Mouse (Mus musculus): ENCODE data around the gene Ropn1. TPM values are rescaled to one million over a fixed set of nuclear protein-coding genes. Genes with fewer than 3 reads are reported as not detected.

The Ropn1 gene
- not detected in 2 replicates for polyA plus RNA-seq (2014; fragmentation: Nextera tagmentation; extraction: Ambion mirVana)

- Histone ChIP-seq H3K4me2 (ENCODE audit: low read depth, low read length) (no peak within 1 kb of the TSS), H3K27me3 (ENCODE audit: control insufficient read depth, insufficient read depth, low read length) (no peaks in the 10 kb centered on the region), H3K4me1 (ENCODE audit: control insufficient read depth, insufficient read depth, low read length) (no peaks in the 10 kb centered on the region), H3K36me3 (replicated peaks; ENCODE audit: control insufficient read depth, insufficient read depth, low read depth, low read length) (no peaks in the 10 kb centered on the region), H3K4me3 (ENCODE audit: low read depth, low read length) (no peak within 1 kb of the TSS), H3K27ac (replicated peaks; ENCODE audit: low read depth, low read length) (no peak within 1 kb of the TSS), H3K9ac (replicated peaks; ENCODE audit: low read length) (no peak within 1 kb of the TSS), H3K9me3 (replicated peaks; ENCODE audit: control insufficient read depth, low read length) (no peaks in the 10 kb centered on the region)
- no peak for ATAC-seq (replicated peaks; ENCODE audit: insufficient number of reproducible peaks, low FRiP score, low TSS enrichment, low read depth)
- WGBS: 53% methylated on average over 7 of the region's 7 CpGs
- no peak for DNase-seq (ENCODE audit: low spot score)
Observed at GRCm38 (mm10) chr16:34649621-34650020, at the start of gene Ropn1. Gene Ropn1, plus strand, starts transcription at chr16:34649921.

GRCm38 (mm10) chr16:34601954-34602353, 47.8 kb upstream of the Ropn1 start:
- no peak overlapping the region for H3K4me2 ChIP-seq (ENCODE audit: low read depth, low read length)

DNA sequence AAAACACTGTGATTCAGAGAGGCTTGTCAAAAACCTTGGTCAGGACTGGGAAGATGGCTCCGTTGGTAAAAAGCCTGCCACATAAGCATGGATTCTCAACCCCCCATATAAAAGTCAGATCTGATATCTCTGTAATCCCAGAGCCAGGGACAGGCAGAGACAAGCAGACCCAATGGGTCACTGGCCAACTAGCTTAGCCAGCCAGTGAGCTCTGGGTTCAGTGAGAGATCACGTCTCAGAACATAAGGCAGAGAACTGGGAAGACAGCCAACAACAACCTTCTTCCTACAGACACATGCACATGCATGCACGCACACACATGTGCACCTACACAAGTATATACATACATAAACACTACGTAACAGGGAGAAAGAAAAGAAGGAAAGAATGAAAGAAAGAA, 46.6 kb upstream of the Ropn1 start:
- Histone ChIP-seq H3K27ac (replicated peaks; ENCODE audit: low read depth, low read length) (no peak overlapping the region), H3K27me3 (ENCODE audit: control insufficient read depth, insufficient read depth, low read length) (no peaks in the 10 kb centered on the region), H3K4me2 (ENCODE audit: low read depth, low read length) (no peak overlapping the region), H3K4me1 (ENCODE audit: control insufficient read depth, insufficient read depth, low read length) (no peaks in the 10 kb centered on the region), H3K4me3 (ENCODE audit: low read depth, low read length) (no peak overlapping the region), H3K9me3 (replicated peaks; ENCODE audit: control insufficient read depth, low read length) (no peaks in the 10 kb centered on the region), H3K36me3 (replicated peaks; ENCODE audit: control insufficient read depth, insufficient read depth, low read depth, low read length) (no peaks in the 10 kb centered on the region), H3K9ac (replicated peaks; ENCODE audit: low read length) (no peak overlapping the region)
- 87% methylated on average over 4 of the region's 4 CpGs for WGBS
- no peak for ATAC-seq (replicated peaks; ENCODE audit: insufficient number of reproducible peaks, low FRiP score, low TSS enrichment, low read depth)
- no peak for DNase-seq (ENCODE audit: low spot score)

More at GRCm38 (mm10) chr16:34601954-34602353, 47.8 kb upstream of the Ropn1 start:
- H3K4me3 ChIP-seq (ENCODE audit: low read depth, low read length): no peak overlapping the region
- DNase-seq (ENCODE audit: low spot score) (no peak), ATAC-seq (replicated peaks; ENCODE audit: insufficient number of reproducible peaks, low FRiP score, low TSS enrichment, low read depth) (no peak)
- no peak overlapping the region for H3K9ac ChIP-seq (replicated peaks; ENCODE audit: low read length)
- no peak overlapping the region for H3K27ac ChIP-seq (replicated peaks; ENCODE audit: low read depth, low read length)
- no peaks in the 10 kb centered on the region for H3K36me3 ChIP-seq (replicated peaks; ENCODE audit: control insufficient read depth, insufficient read depth, low read depth, low read length)
- 42% methylated on average over 4 of the region's 4 CpGs for WGBS
- H3K4me1 ChIP-seq (ENCODE audit: control insufficient read depth, insufficient read depth, low read length): no peaks in the 10 kb centered on the region
- no peaks in the 10 kb centered on the region for H3K27me3 ChIP-seq (ENCODE audit: control insufficient read depth, insufficient read depth, low read length)
- H3K9me3 ChIP-seq (replicated peaks; ENCODE audit: control insufficient read depth, low read length): no peaks in the 10 kb centered on the region

DNA sequence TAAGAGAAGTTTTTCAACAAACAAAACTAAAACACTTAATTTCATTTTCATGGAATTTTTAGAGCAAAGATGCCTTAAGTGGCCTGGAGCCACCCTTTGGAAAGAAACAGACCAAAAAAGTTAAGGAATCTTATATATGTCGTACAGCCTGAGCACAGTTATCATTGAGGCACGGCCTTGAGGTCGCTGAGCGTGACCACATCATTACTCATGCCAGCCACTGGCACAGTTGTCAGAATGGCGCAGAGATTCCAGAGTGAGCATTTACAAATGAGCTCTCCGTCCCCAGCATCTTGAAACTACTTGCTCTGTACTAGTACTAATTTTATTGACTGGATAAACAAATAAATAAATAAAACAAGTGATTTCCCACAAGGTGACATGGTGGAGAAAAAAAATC, 45.9 kb upstream of the Ropn1 start:
- no peak overlapping the region for H3K4me2 ChIP-seq (ENCODE audit: low read depth, low read length)
- no peak overlapping the region for H3K4me3 ChIP-seq (ENCODE audit: low read depth, low read length)
- no peak overlapping the region for H3K27ac ChIP-seq (replicated peaks; ENCODE audit: low read depth, low read length)
- H3K4me1 ChIP-seq (ENCODE audit: control insufficient read depth, insufficient read depth, low read length): no peaks in the 10 kb centered on the region
- H3K9ac ChIP-seq (replicated peaks; ENCODE audit: low read length): no peak overlapping the region
- H3K9me3 ChIP-seq (replicated peaks; ENCODE audit: control insufficient read depth, low read length): no peaks in the 10 kb centered on the region
- WGBS: 79% methylated on average over 6 of the region's 6 CpGs
- H3K27me3 ChIP-seq (ENCODE audit: control insufficient read depth, insufficient read depth, low read length): no peaks in the 10 kb centered on the region
- no peak for ATAC-seq (replicated peaks; ENCODE audit: insufficient number of reproducible peaks, low FRiP score, low TSS enrichment, low read depth)
- no peak for DNase-seq (ENCODE audit: low spot score)
- H3K36me3 ChIP-seq (replicated peaks; ENCODE audit: control insufficient read depth, insufficient read depth, low read depth, low read length): no peaks in the 10 kb centered on the region

DNA sequence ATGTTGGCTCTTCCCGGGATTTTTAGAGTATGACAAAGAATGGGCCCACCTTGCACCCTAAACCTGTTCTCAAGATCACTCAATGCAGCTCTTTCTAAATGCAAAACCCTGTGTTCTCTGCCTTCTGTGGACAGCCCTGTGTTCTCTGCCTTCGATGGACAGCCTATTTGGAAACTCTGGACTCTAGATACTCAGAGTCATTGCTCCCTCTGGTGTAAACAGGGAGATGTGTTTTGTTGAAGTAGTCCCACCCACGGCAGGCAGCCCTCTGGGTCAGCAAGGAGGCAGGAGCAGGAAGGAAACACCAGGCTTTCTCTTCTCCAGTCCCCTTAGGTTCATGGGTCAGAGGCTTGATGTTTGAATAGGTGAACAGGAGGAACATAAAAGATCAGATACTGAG, 44.0 kb upstream of the Ropn1 start:
- Histone ChIP-seq H3K4me3 (ENCODE audit: low read depth, low read length) (no peak overlapping the region), H3K4me2 (ENCODE audit: low read depth, low read length) (no peak overlapping the region), H3K27ac (replicated peaks; ENCODE audit: low read depth, low read length) (no peak overlapping the region), H3K27me3 (ENCODE audit: control insufficient read depth, insufficient read depth, low read length) (no peaks in the 10 kb centered on the region), H3K9ac (replicated peaks; ENCODE audit: low read length) (no peak overlapping the region), H3K36me3 (replicated peaks; ENCODE audit: control insufficient read depth, insufficient read depth, low read depth, low read length) (no peaks in the 10 kb centered on the region), H3K4me1 (ENCODE audit: control insufficient read depth, insufficient read depth, low read length) (no peaks in the 10 kb centered on the region), H3K9me3 (replicated peaks; ENCODE audit: control insufficient read depth, low read length) (no peaks in the 10 kb centered on the region)
- WGBS: 32% methylated on average over 3 of the region's 3 CpGs
- DNase-seq (ENCODE audit: low spot score): peak; percentile 32
- ATAC-seq (replicated peaks; ENCODE audit: insufficient number of reproducible peaks, low FRiP score, low TSS enrichment, low read depth): no peak

DNA sequence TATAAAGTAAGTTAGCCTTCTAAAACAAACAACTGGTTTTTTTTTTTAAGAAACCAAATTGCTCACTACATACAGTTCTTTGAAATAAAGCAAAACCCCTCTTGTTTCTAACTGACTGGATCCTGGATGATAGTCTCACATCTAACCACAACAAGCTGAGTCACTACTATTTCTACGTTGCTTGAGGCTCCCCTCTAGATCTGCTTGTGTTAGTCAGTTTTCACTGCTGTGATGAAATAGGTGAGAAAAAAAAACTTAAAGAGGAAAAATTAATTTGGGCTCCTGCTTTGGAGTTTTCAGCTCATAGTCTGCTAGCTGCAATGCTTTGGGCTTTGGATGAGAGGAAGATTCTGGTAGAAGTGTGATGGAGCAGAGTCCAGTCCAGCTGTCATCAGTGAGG, 39.6 kb upstream of the Ropn1 start:
- DNase-seq (ENCODE audit: low spot score) (no peak), ATAC-seq (replicated peaks; ENCODE audit: insufficient number of reproducible peaks, low FRiP score, low TSS enrichment, low read depth) (no peak)
- H3K36me3 ChIP-seq (replicated peaks; ENCODE audit: control insufficient read depth, insufficient read depth, low read depth, low read length): no peaks in the 10 kb centered on the region
- H3K4me2 ChIP-seq (ENCODE audit: low read depth, low read length): no peak overlapping the region
- no peak overlapping the region for H3K27ac ChIP-seq (replicated peaks; ENCODE audit: low read depth, low read length)
- H3K4me3 ChIP-seq (ENCODE audit: low read depth, low read length): no peak overlapping the region
- no peak overlapping the region for H3K9ac ChIP-seq (replicated peaks; ENCODE audit: low read length)
- H3K4me1 ChIP-seq (ENCODE audit: control insufficient read depth, insufficient read depth, low read length): no peaks in the 10 kb centered on the region
- WGBS: 80% methylated on average over 1 of the region's 1 CpGs
- no peaks in the 10 kb centered on the region for H3K9me3 ChIP-seq (replicated peaks; ENCODE audit: control insufficient read depth, low read length)
- H3K27me3 ChIP-seq (ENCODE audit: control insufficient read depth, insufficient read depth, low read length): no peaks in the 10 kb centered on the region

- no peaks in the 10 kb centered on the region for H3K36me3 ChIP-seq (replicated peaks; ENCODE audit: control insufficient read depth, insufficient read depth, low read depth, low read length)
- no peak overlapping the region for H3K4me2 ChIP-seq (ENCODE audit: low read depth, low read length)
- 80% methylated on average over 2 of the region's 2 CpGs for WGBS
- H3K27ac ChIP-seq (replicated peaks; ENCODE audit: low read depth, low read length): no peak overlapping the region
- ATAC-seq (replicated peaks; ENCODE audit: insufficient number of reproducible peaks, low FRiP score, low TSS enrichment, low read depth) (no peak), DNase-seq (ENCODE audit: low spot score) (no peak)
- H3K27me3 ChIP-seq (ENCODE audit: control insufficient read depth, insufficient read depth, low read length): no peaks in the 10 kb centered on the region
- H3K9ac ChIP-seq (replicated peaks; ENCODE audit: low read length): no peak overlapping the region
- no peak overlapping the region for H3K4me3 ChIP-seq (ENCODE audit: low read depth, low read length)
- no peaks in the 10 kb centered on the region for H3K9me3 ChIP-seq (replicated peaks; ENCODE audit: control insufficient read depth, low read length)
- no peaks in the 10 kb centered on the region for H3K4me1 ChIP-seq (ENCODE audit: control insufficient read depth, insufficient read depth, low read length)
Observed at GRCm38 (mm10) chr16:34614021-34614420, 35.7 kb upstream of the Ropn1 start.

DNA sequence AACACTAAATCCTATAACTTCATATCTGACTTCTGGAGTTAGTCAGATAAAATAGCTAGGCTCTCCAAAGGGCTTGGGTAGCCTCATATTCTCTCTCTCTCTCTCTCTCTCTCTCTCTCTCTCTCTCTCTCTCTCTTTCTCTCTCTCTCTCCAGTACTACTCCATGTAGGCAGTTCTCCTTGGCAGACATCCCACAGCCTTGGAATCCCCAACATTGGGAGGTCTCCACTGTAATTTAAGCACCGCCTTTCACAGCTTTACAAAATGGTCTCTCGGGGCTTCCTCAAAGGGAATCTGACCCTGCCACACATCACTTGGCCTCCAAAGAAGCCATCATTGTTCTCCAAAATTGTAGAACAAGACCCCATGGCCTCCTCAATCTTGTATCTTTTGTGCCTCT, 22.1 kb upstream of the Ropn1 start:
- no peak for ATAC-seq (replicated peaks; ENCODE audit: insufficient number of reproducible peaks, low FRiP score, low TSS enrichment, low read depth)
- Histone ChIP-seq H3K4me3 (ENCODE audit: low read depth, low read length) (no peak overlapping the region), H3K9me3 (replicated peaks; ENCODE audit: control insufficient read depth, low read length) (no peaks in the 10 kb centered on the region), H3K27me3 (ENCODE audit: control insufficient read depth, insufficient read depth, low read length) (no peaks in the 10 kb centered on the region), H3K27ac (replicated peaks; ENCODE audit: low read depth, low read length) (no peak overlapping the region), H3K4me1 (ENCODE audit: control insufficient read depth, insufficient read depth, low read length) (no peaks in the 10 kb centered on the region), H3K9ac (replicated peaks; ENCODE audit: low read length) (no peak overlapping the region), H3K4me2 (ENCODE audit: low read depth, low read length) (no peak overlapping the region), H3K36me3 (replicated peaks; ENCODE audit: control insufficient read depth, insufficient read depth, low read depth, low read length) (no peaks in the 10 kb centered on the region)
- DNase-seq (ENCODE audit: low spot score): no peak
- 65% methylated on average over 2 of the region's 2 CpGs for WGBS
